Mouse (Mus musculus): ENCODE results near the gene Gemin7. TPM values are rescaled to one million over a fixed set of nuclear protein-coding genes. Genes with fewer than 3 reads are reported as not detected.
"Not testable (repeated sequence)": the region's sequence is repeated elsewhere in the genome, so short reads cannot be mapped to it uniquely, and the experiment has no call there.

Gene Gemin7
- 130 TPM in 2 replicates for polyA plus RNA-seq (2015; fragmentation: Nextera tagmentation; extraction: Ambion mirVana)

DNA sequence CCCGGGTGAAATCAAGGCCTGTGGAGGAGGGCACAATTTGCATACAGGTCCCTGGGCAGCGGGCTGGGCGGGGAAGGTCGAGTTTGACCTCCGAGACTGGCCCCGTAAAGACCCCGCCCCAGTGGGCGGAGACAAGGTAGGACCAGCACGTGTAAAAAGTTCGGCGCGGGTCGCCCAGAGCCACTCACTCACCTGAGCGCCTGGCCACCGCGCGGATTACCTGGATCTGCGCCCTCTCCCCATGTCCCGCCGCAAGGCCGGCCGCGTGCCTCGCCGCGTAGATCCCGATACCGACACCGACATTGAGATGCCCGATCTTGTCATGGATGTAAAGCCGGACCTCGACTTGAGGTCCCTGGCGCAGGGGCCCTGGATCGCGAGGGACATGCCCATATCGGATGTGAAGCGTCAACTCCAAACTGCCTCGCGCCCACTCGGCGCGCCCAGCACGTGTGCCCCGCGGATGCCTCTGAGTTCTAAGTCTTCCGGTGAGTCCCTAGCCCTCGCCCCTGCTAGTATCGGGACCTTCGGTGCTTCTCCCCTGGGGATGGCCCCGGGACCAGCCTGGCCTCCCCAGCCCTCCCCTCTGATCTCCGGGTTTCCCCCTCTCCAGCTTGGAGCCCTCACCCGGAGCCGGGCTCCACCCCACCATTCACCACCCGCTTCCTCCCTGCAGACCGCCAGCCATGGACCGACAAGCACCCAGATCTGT, at the start of gene Gemin7, which contains the start of gene Zfp296:
Gene Gemin7, minus strand, starts transcription at position 455 of the 712 bp plus-strand sequence.
Gene Zfp296, plus strand, starts transcription at position 147 of the 712 bp plus-strand sequence.
- peak within 1 kb of the TSS; percentile 38; the same call in 1 of the 2 replicates for H3K9ac ChIP-seq
- H3K4me1 ChIP-seq, result peaks cover 19% of the 10 kb centered on the region
- no peak within 1 kb of the TSS for H3K27ac ChIP-seq
- WGBS, result 1% methylated on average over 56 of the region's 56 CpGs
- H3K4me3 ChIP-seq, result peak within 1 kb of the TSS; percentile 33
- H3K27me3 ChIP-seq, result peaks cover 57% of the 10 kb centered on the region
- H3K9me3 ChIP-seq (replicated peaks), result no peaks in the 10 kb centered on the region
- H3K4me2 ChIP-seq, result peak within 1 kb of the TSS; percentile 57
- no peak for ATAC-seq
- H3K36me3 ChIP-seq (ENCODE audit: poor library complexity, severe bottlenecking), result peaks cover 28% of the 10 kb centered on the region

DNA sequence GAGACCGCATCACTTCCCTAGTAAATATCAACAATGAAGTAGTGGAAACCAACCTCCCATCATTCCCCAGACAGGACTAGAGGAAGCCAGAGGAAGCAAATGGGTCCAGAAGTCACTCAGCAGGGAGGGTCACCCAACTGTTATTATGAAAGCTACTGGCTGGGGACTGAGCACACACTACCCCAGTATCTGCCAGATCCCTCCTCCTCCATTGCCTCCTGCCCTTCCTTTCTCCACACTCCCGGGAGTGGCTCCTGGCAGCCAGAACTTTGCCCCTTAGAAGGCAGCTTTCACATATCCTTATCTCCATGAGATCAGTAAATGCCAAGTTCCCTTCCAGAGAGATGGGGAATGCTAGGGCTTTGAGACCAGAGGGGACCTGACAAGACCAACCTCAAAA, 46.0 kb upstream of the Gemin7 start:
- WGBS, result 82% methylated on average over 2 of the region's 2 CpGs
- no peak overlapping the region for H3K4me3 ChIP-seq

DNA sequence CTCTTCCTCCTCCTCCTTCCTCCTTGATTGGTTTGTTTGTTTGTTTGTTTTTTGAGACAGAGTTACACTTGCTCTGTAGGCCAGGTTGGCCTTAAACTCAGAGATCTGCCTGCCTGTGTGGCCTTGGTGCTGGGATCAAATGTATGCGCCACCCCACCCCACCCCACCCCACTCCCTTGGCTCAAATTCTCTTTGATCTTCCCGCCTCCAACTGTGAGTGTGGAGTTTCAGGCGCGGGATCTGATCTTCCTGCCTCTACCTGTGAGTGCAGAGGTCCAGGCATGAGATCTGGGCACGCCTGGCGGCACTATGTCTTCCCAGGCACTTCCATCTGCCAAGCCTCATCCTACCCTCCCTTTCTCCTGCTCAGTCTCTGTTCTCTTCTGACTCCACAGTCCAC, 44.8 kb upstream of the Gemin7 start:
- no peak overlapping the region for H3K9ac ChIP-seq
- peaks cover 24% of the 10 kb centered on the region for H3K27me3 ChIP-seq
- no peaks in the 10 kb centered on the region for H3K9me3 ChIP-seq (replicated peaks)
- peaks cover 6% of the 10 kb centered on the region for H3K4me1 ChIP-seq
- H3K27ac ChIP-seq, result no peak overlapping the region
- H3K4me3 ChIP-seq, result no peak overlapping the region
- H3K4me2 ChIP-seq, result no peak overlapping the region
- no peaks in the 10 kb centered on the region for H3K36me3 ChIP-seq (ENCODE audit: poor library complexity, severe bottlenecking)
- WGBS, result 47% methylated on average over 6 of the region's 6 CpGs
- no peak for ATAC-seq

More for the DNA sequence above, 46.0 kb upstream of the Gemin7 start:
- H3K9me3 ChIP-seq (replicated peaks), result no peaks in the 10 kb centered on the region
- peaks cover 10% of the 10 kb centered on the region for H3K4me1 ChIP-seq
- H3K27me3 ChIP-seq, result peaks cover 24% of the 10 kb centered on the region
- H3K9ac ChIP-seq, result no peak overlapping the region
- ATAC-seq, result no peak
- no peak overlapping the region for H3K27ac ChIP-seq
- H3K4me2 ChIP-seq, result no peak overlapping the region
- no peaks in the 10 kb centered on the region for H3K36me3 ChIP-seq (ENCODE audit: poor library complexity, severe bottlenecking)

DNA sequence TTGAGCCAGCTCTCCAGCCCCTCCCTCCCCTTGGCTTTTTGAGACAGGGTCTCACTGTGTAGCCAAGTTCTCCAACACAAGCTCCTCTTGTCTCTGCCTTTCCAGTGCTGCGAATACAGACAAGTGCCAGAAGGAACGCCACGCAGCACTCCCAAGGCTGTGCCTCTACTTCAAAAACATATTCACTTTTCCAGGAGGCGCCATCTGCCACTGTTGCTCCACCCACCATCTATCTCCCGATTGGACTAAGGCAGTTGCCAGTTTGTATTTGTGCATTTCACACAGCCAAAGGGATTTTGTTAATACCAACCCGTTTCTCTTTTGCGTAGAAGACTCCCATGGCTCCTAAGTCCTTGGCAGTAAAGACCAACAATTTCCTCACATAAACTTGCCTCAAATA, 43.4 kb upstream of the Gemin7 start:
- Histone ChIP-seq H3K9me3 (replicated peaks) (no peaks in the 10 kb centered on the region), H3K27ac (no peak overlapping the region), H3K36me3 (ENCODE audit: poor library complexity, severe bottlenecking) (no peaks in the 10 kb centered on the region), H3K4me2 (no peak overlapping the region), H3K9ac (no peak overlapping the region), H3K4me1 (peaks cover 6% of the 10 kb centered on the region), H3K27me3 (peaks cover 24% of the 10 kb centered on the region), H3K4me3 (no peak overlapping the region)
- ATAC-seq, result no peak
- WGBS, result 91% methylated on average over 7 of the region's 7 CpGs

DNA sequence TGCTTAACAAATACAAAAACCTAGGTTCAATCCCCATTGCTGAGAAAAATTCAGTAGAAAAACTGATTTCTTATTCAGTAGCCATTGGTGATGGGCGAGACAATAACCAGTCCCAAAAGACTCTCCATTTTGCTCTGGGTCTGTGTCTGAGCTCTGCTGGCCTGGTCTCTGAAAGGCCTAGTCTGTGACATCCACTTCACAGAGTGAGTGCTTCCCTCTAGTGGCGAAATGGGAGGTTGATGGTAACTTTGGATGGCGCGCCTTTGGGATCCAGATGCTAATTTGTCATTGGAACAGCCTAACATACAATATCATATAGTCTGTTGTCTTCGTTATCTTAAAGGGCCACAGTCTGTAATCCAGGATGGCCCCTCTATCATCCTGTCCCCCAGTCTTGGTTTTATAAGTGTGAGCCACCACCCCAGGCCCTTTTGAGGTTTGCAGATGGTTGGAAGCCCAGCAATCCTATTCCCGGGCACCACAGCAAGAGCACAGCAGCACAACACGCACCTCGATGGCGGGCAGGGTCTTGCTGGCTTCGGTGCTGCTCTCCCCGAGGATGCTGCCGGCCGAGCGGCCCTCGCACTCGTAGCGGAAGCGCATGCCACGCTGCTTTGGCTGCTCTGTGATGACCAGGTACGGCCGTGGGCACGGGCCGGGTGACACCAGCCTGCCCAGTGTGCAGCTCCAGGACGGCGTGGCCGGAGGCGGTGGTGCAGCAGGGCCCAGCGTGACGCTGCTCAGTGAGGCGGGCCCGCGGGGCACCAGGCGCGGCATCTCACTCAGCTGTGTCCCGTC, 41.8 kb upstream of the Gemin7 start:
- H3K9me3 ChIP-seq (replicated peaks), result no peaks in the 10 kb centered on the region
- peak overlapping the region; percentile 28 for H3K4me3 ChIP-seq
- H3K36me3 ChIP-seq (ENCODE audit: poor library complexity, severe bottlenecking), result no peaks in the 10 kb centered on the region
- H3K27ac ChIP-seq, result no peak overlapping the region
- peak overlapping the region; percentile 55 for H3K4me2 ChIP-seq
- peaks cover 6% of the 10 kb centered on the region for H3K4me1 ChIP-seq
- WGBS, result 5% methylated on average over 35 of the region's 35 CpGs
- peak overlapping the region; percentile 60 for H3K9ac ChIP-seq
- peak; percentile 89 for ATAC-seq
- H3K27me3 ChIP-seq, result peaks cover 20% of the 10 kb centered on the region

DNA sequence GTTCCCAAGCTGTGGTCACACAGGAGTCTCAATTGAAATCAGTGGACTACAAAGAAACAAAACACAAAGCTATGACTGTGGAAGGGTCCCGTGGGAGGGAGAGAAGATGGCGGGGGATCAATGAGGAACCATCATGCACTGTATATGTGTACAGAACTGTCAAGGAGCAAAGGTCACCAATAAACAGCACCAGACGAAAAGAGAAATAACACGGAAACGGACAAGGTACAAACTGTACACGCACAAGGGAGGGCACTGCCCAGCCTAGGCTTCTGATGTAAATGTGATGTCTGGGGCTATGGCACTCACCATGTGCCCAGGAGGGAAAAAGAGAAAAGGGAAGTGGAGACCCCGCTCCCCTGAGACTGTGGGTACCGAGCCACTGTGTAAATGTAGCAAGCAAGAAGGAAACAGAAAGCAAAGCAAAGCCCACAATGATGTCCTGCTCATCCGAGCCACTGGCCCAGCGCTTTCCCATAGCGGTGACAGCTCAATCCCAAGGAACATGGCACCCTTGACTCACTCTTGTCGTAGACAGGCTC, 37.7 kb upstream of the Gemin7 start:
- 89% methylated on average over 12 of the region's 12 CpGs for WGBS
- H3K4me2 ChIP-seq, result no peak overlapping the region
- no peak overlapping the region for H3K9ac ChIP-seq
- ATAC-seq, result no peak
- H3K27ac ChIP-seq, result no peak overlapping the region
- H3K36me3 ChIP-seq (ENCODE audit: poor library complexity, severe bottlenecking), result no peaks in the 10 kb centered on the region
- peaks cover 10% of the 10 kb centered on the region for H3K27me3 ChIP-seq
- no peaks in the 10 kb centered on the region for H3K9me3 ChIP-seq (replicated peaks)
- no peak overlapping the region for H3K4me3 ChIP-seq
- H3K4me1 ChIP-seq, result peaks cover 6% of the 10 kb centered on the region

DNA sequence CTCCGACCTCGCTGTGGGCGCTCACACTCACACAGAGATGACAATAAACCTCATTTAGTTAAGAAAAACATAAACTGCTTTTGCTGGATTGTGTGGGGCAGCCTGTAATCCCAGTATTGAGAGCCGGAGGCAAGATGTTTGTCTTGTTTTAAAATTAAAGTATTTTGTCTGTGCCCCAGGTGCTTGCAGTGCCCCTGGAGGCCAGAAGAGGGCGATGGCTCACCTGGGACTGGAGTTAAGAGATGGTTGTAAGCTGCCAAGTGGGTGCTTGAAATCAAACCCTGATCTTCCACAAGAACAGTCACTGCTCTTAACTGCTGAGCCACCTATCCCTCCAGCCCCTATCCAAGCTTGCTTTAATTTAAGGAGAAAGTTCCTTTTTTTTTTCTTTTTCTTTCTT, 33.6 kb upstream of the Gemin7 start:
- 80% methylated on average over 5 of the region's 5 CpGs for WGBS
- Histone ChIP-seq H3K4me2 (no peak overlapping the region), H3K4me1 (no peaks in the 10 kb centered on the region), H3K9ac (no peak overlapping the region), H3K9me3 (replicated peaks) (no peaks in the 10 kb centered on the region), H3K27ac (no peak overlapping the region), H3K4me3 (no peak overlapping the region), H3K27me3 (no peaks in the 10 kb centered on the region), H3K36me3 (ENCODE audit: poor library complexity, severe bottlenecking) (no peaks in the 10 kb centered on the region)
- no peak for ATAC-seq

DNA sequence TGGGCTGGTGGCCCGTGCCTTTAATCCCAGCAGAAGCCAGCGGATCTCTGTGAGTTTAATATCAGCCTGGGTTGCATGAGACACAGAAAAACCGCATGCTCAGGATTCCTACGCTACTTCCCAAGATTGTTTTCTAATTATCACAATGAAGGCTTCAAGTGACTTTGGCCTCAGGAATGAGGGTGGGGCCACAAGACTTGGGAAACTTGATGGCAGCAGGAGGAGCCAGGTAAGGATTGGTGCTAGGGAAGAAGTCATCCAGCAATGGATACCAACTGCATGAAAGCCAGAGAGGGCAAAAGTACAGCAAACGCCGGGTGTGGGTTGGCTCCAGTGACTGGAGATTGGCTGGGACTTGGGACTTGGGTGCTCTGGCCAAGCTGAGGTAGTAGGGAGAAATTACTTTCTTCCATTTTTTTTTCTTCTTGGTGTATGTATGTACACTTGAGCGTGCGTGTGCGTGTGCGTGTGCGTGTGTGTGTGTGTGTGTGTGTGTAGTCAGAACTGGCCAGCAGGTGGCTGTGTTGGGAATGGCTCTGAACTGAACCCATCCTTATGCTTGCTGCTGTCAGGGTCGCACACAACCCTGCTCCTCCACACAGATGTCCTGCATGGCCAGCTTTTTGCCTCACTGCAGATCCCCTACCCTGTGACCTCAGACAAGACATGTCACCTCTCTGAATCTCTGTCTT, 32.4 kb upstream of the Gemin7 start:
- Histone ChIP-seq H3K9me3 (replicated peaks) (no peaks in the 10 kb centered on the region), H3K9ac (no peak overlapping the region), H3K27me3 (no peaks in the 10 kb centered on the region), H3K36me3 (ENCODE audit: poor library complexity, severe bottlenecking) (no peaks in the 10 kb centered on the region), H3K4me1 (no peaks in the 10 kb centered on the region), H3K4me3 (no peak overlapping the region), H3K27ac (no peak overlapping the region), H3K4me2 (no peak overlapping the region)
- WGBS, result 86% methylated on average over 12 of the region's 12 CpGs
- no peak for ATAC-seq

DNA sequence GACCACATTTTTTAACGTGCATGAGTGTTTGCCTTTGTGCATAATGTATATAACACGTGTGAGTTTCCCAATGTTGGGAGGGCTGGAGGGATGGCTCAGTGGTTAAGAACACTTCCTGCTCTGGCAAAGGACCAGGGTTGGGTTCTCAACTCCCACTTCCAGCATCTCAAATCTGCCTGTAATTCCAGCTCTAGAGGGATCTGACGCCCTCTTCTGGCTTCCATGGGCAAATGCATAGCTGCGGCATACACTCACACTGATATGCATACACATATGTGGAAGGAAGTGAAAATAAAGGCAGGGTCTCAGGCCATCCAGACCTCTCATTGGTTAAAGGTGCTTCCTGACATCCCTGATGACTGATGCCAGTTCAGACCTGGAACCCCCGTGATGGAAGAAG, 29.9 kb upstream of the Gemin7 start:
- no peaks in the 10 kb centered on the region for H3K27me3 ChIP-seq
- no peak overlapping the region for H3K27ac ChIP-seq
- 81% methylated on average over 5 of the region's 5 CpGs for WGBS
- ATAC-seq, result no peak
- peaks cover 7% of the 10 kb centered on the region for H3K36me3 ChIP-seq (ENCODE audit: poor library complexity, severe bottlenecking)
- no peak overlapping the region for H3K9ac ChIP-seq
- H3K4me3 ChIP-seq, result no peak overlapping the region
- H3K4me1 ChIP-seq, result peaks cover 15% of the 10 kb centered on the region
- H3K9me3 ChIP-seq (replicated peaks), result no peaks in the 10 kb centered on the region
- no peak overlapping the region for H3K4me2 ChIP-seq

DNA sequence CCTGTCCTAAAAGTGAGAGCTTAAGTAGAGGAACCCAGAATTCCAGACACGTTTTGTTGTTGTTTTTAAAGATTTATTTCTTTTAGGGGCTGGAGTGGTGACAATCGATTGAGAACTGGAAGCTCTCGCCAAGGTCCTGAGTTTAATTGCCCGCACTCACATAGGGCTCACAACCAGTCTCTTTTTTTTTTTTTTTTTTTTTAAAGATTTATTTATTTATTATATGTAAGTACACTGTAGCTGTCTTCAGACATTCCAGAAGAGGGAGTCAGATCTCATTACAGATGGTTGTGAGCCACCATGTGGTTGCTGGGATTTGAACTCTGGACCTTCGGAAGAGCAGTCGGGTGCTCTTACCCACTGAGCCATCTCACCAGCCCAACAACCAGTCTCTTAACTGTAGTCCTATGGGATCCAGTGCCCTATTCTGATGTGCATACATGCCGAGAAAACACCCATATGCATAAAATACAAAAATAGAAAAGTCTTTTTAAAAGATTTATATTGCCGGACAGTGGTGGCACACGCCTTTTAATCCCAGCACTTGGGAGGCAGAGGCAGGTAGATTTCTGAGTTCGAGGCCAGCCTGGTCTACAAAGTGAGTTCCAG, 27.3 kb upstream of the Gemin7 start:
- Histone ChIP-seq H3K4me1 (peaks cover 32% of the 10 kb centered on the region), H3K4me2 (peak overlapping the region; percentile 88), H3K9ac (0 out of 2 replicates have a peak overlapping the region, but pooled peaks have one; percentile 90), H3K36me3 (ENCODE audit: poor library complexity, severe bottlenecking) (peaks cover 32% of the 10 kb centered on the region), H3K4me3 (peak overlapping the region; percentile 87)
- WGBS, result 63% methylated on average over 10 of the region's 10 CpGs
- not testable (repeated sequence) for ATAC-seq; H3K9me3 ChIP-seq (replicated peaks); H3K27me3 ChIP-seq; H3K27ac ChIP-seq

DNA sequence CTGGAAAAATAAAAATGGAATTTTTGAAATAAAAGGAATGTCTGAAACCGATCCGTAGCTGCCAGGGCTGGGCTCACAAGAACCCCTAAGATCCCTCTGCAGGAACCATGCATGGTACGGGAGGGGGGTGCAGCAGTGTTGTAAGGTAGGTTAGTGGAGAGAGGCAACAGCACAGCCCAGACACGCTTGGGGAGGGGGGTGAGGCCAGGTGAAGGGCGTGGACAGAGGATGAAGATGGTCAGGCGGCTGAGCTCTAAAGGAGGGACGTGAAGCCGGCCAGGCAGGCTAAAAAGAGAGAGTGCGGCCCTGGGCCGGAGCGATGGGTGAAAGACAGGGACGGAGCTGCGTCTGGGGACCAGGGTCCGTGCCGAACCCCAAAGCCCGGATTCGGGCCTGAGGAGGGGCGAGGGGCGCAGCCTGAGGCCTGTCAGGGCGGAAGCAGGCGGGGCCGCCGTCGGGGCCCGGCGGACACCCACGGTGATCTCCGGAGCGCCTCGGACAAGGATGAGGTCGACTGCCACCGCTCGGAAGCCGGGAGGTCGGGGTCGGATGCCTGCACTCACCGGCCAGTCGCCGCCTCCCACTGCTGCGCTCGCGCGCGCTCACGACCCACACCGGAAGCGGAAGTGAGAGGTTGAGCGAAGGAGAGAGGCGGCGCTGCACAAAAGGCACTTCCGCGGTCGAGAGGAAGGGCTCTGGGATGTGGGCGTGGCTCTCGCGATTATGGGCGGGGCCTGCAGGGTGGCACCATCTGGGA, 26.6 kb upstream of the Gemin7 start, which contains the start of gene Clasrp:
Gene Clasrp, minus strand, starts transcription at position 638 of the 757 bp plus-strand sequence.
- Histone ChIP-seq H3K27me3 (no peaks in the 10 kb centered on the region), H3K36me3 (ENCODE audit: poor library complexity, severe bottlenecking) (peaks cover 38% of the 10 kb centered on the region), H3K27ac (peak within 1 kb of the TSS; percentile 37; the same call in 1 of the 2 replicates), H3K9ac (peak within 1 kb of the TSS; percentile 90), H3K4me3 (peak within 1 kb of the TSS; percentile 87), H3K9me3 (replicated peaks) (no peaks in the 10 kb centered on the region), H3K4me2 (peak within 1 kb of the TSS; percentile 88), H3K4me1 (peaks cover 32% of the 10 kb centered on the region)
- WGBS, result 1% methylated on average over 50 of the region's 57 CpGs
- ATAC-seq, result peak; percentile 95

Data from forebrain, embryonic 13.5 days (tissue).